Mouse (Mus musculus): ENCODE results near the gene Astn1. TPM values are rescaled to one million over a fixed set of nuclear protein-coding genes. Genes with fewer than 3 reads are reported as not detected.

Astn1 gene
- polyA plus RNA-seq (2017; shearing (Covaris generic)): 0.16 TPM

DNA sequence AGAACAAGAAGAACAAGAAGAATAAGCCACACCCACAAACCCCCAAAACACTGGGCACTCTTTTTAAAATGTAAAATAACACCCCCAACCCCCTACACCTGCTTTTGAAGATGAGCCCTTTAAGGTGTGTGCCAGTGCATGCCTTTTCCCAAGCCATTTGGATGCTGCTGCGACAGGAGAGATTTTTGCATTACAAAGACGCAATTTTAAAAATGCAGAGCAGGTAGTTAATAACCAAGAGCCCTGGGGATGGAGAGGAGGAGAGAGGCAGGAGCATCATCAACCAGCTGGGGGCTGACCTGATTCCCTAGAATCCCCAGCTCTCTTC, at the start of gene Astn1:
Astn1 (plus strand) TSS at position 310 of the 328 bp plus-strand sequence.

DNA sequence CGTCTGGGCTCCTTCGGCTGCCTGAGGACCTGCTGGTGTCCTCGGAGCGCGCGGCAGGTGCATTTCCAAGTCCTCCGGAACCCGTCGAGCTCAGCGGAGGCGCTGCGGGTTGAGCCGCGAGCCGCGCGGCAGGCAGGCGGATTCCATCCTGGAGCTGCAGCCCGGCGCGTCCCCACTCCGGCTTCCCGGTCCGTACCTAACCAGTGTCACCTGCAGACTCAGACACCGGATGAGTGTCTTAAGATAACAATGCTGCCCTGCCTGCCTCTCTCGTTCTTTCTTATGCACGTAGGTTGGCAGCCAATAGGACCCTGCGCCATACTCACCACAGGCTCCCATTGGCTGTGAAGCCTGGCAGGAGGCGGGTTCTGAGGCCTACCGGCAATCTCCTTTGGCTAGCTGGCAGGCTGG, 6.0 kb upstream of the Astn1 start, which contains the start of gene Brinp2:
Brinp2 (minus strand) TSS at position 276 of the 411 bp plus-strand sequence.

Other genes starting within 250 kb of the Astn1 start
- 0.59 TPM for gene Brinp2, start 5.9 kb upstream of the Astn1 start, polyA plus RNA-seq (2017; shearing (Covaris generic))

Measured in effector memory CD4-positive, alpha-beta T cell, adult 7 months (primary cell).